12 mouse cellular contexts compared by ENCODE assay signal in genomic region chr4:107130534-107130933, GRCm38 (mm10). TPM values are rescaled to one million over a fixed set of nuclear protein-coding genes. Genes with fewer than 3 reads are reported as not detected.
DNase-seq lines count a peak whose midpoint lies in the region; ATAC-seq and TF ChIP-seq lines count a peak whose summit lies in the region.
"Had no signal": no experiment of that assay in that cellular context is flagged by ENCODE, and none has a peak within 500 bp of the region (broad histone marks: within the 10 kb centered on the region; RNA-seq: fewer than 3 reads in every experiment).

No protein-coding gene starts in this region.

- no peak overlapping the region for H3K4me2 ChIP-seq in embryonic facial prominence, embryonic 11.5 days (ENCODE audit: low read depth, low read length)
- H3K4me2 ChIP-seq: embryonic facial prominence, embryonic 13.5 days; hindbrain, embryonic 15.5 days; limb, embryonic 15.5 days had no signal

- H3K4me1 ChIP-seq in embryonic facial prominence, embryonic 11.5 days (ENCODE audit: control insufficient read depth, insufficient read depth, low read length), result peaks cover 6% of the 10 kb centered on the region; the same call in 1 of the 2 replicates

- H3K36me3 ChIP-seq in embryonic facial prominence, embryonic 11.5 days (replicated peaks; ENCODE audit: control insufficient read depth, insufficient read depth, low read depth, low read length), result no peaks in the 10 kb centered on the region
- H3K36me3 ChIP-seq: embryonic facial prominence, embryonic 13.5 days; hindbrain, embryonic 15.5 days; limb, embryonic 15.5 days had no signal

- H3K27me3 ChIP-seq in embryonic facial prominence, embryonic 11.5 days (ENCODE audit: control insufficient read depth, insufficient read depth, low read length), result no peaks in the 10 kb centered on the region
- H3K27me3 ChIP-seq: embryonic facial prominence, embryonic 13.5 days; hindbrain, embryonic 15.5 days; limb, embryonic 15.5 days had no signal

- no peak overlapping the region for H3K4me3 ChIP-seq in embryonic facial prominence, embryonic 11.5 days (ENCODE audit: low read depth, low read length)
- no peak overlapping the region for H3K4me3 ChIP-seq in layer of hippocampus, adult 2 months
- H3K4me3 ChIP-seq: embryonic facial prominence, embryonic 13.5 days; hindbrain, embryonic 15.5 days; limb, embryonic 15.5 days had no signal

- H3K9me3 ChIP-seq in embryonic facial prominence, embryonic 11.5 days (replicated peaks; ENCODE audit: control insufficient read depth, low read length), result no peaks in the 10 kb centered on the region
- H3K9me3 ChIP-seq: embryonic facial prominence, embryonic 13.5 days; hindbrain, embryonic 15.5 days; limb, embryonic 15.5 days had no signal

- 0 out of 2 replicates have a peak, but pooled peaks have one; percentile 21 for ATAC-seq in embryonic facial prominence, embryonic 11.5 days (replicated peaks; ENCODE audit: insufficient number of reproducible peaks, low FRiP score, low TSS enrichment, low read depth)

- peak overlapping the region; percentile 18; the same call in 1 of the 2 replicates for H3K9ac ChIP-seq in embryonic facial prominence, embryonic 11.5 days (replicated peaks; ENCODE audit: low read length)
- H3K9ac ChIP-seq: embryonic facial prominence, embryonic 13.5 days; hindbrain, embryonic 15.5 days; limb, embryonic 15.5 days had no signal

- H3K27ac ChIP-seq in embryonic facial prominence, embryonic 11.5 days (replicated peaks; ENCODE audit: low read depth, low read length), result no peak overlapping the region
- H3K27ac ChIP-seq in layer of hippocampus, adult 2 months, result no peak overlapping the region
- H3K27ac ChIP-seq: embryonic facial prominence, embryonic 13.5 days; hindbrain, embryonic 15.5 days; limb, embryonic 15.5 days; stomach, postnatal 0 days had no signal

- WGBS in embryonic facial prominence, embryonic 11.5 days, result 21% methylated on average over 9 of the region's 9 CpGs

- no peak for TF ChIP-seq CTCF in layer of hippocampus, adult 2 months (conservative IDR thresholded peaks at IDR 0.05)

- DNase-seq in kidney, postnatal 10 days, result peak; percentile 63
- no peak for DNase-seq in kidney, adult 18-20 months
- DNase-seq in ZHBTc4 (ENCODE audit: low read depth, low spot score), result peak; percentile 25
- DNase-seq in embryonic facial prominence, embryonic 11.5 days (ENCODE audit: low spot score), result no peak
- peak; percentile 34 for DNase-seq in right cerebral cortex, postnatal 4 days
- DNase-seq in cerebellum, adult 11 months, result no peak
- no peak for DNase-seq in layer of hippocampus, adult 2 months (ENCODE audit: low spot score in 2 of 2)

RNA-seq across cellular contexts. Expression of gene Cdcp2, which starts 33.8 kb away (rescaled TPM):
- polyA plus RNA-seq in embryonic facial prominence, embryonic 11.5 days (2014; fragmentation: Nextera tagmentation; extraction: Ambion mirVana), result not detected in 2 replicates
- total RNA-seq in layer of hippocampus, adult 2 months (2021), result not detected
- total RNA-seq: megakaryocyte-erythroid progenitor cell, adult 5-6 weeks had no signal
- polyA plus RNA-seq: embryonic facial prominence, embryonic 13.5 days; limb, embryonic 15.5 days; stomach, postnatal 0 days had no signal

RNA-seq across cellular contexts. Expression of gene Tmem59, which starts 47.7 kb away (rescaled TPM):
- polyA plus RNA-seq in embryonic facial prominence, embryonic 11.5 days (2014; fragmentation: Nextera tagmentation; extraction: Ambion mirVana), result 370 and 373 TPM in 2 replicates
- 100 to 1,000 TPM; 207 TPM for total RNA-seq in layer of hippocampus, adult 2 months (2021)

RNA-seq across cellular contexts. Expression of gene Tceanc2, which starts 48.4 kb away (rescaled TPM):
- polyA plus RNA-seq in embryonic facial prominence, embryonic 11.5 days (2014; fragmentation: Nextera tagmentation; extraction: Ambion mirVana), result 24.6 and 29.8 TPM in 2 replicates
- 10 to 100 TPM; 14.6 to 18.0 TPM for total RNA-seq in layer of hippocampus, adult 2 months (2021)

Comparison
In these comparisons a context has a peak if more than half of its experiments do, and no peak if none do; other contexts are left out.
1. DNase-seq: peak in kidney, postnatal 10 days (single experiment), ZHBTc4 (single experiment) and right cerebral cortex, postnatal 4 days (single experiment); none in kidney, adult 18-20 months (single experiment), embryonic facial prominence, embryonic 11.5 days (single experiment), cerebellum, adult 11 months (single experiment) and layer of hippocampus, adult 2 months (0 of 2).